Mouse (Mus musculus) C3H10T1/2 (cell line): ENCODE data around the gene Ak9. TPM values are rescaled to one million over a fixed set of nuclear protein-coding genes. Genes with fewer than 3 reads are reported as not detected.

Source experiments
- polyA plus RNA-seq, 2 experiments: library from polyadenylated mRNA; unstranded; fragments of >200 nt; fragmentation: generic; extraction: Trizol; gene quantifications; one replicate each; pipeline ENCODE4 v1.2.1; 2012; ENCODE audit warnings: missing spikeins in 2 of 2

Ak9 gene
- polyA plus RNA-seq = under 1 TPM; under 0.01 to 0.01 TPM

DNA sequence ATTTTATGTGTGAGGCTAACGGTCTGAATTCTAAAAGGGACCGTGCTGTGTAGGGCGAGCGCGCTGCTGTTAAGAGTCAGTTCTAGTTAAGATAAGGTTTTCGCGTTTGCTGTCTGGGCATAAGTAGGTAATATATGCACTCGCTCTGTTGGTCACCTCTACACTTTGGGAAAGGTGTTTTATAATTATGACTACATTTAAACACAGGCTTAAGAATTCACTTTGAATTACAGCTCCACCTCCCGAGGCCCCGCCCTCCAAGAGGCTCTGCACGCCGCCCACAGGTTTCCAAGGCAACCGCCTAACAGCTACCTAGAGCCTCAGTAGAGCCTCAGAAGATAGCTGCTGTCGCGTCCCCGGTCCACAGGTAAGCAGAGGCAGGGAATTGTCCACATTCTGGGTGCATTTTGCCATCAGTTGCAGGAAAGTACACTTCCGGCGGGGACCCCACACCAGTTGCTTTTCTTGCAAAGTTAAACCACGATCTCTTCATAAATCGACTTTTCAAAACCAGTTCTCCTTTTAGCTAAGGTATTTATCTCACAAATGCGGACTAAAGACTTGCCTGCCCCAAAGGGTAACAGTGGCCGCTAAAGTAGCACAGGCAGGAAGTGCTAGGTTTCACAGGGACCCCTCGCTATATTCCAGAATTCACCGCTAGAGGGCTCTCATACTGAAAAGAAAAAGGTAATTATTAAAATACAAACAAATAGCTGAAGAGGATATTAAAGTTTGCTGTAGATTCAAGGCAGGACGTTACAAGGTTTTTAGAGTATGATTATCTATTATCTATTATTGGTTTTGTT, at the start of gene Ak9:
Gene Ak9 (plus strand): TSS at position 342 of the 806 bp plus-strand sequence.

DNA sequence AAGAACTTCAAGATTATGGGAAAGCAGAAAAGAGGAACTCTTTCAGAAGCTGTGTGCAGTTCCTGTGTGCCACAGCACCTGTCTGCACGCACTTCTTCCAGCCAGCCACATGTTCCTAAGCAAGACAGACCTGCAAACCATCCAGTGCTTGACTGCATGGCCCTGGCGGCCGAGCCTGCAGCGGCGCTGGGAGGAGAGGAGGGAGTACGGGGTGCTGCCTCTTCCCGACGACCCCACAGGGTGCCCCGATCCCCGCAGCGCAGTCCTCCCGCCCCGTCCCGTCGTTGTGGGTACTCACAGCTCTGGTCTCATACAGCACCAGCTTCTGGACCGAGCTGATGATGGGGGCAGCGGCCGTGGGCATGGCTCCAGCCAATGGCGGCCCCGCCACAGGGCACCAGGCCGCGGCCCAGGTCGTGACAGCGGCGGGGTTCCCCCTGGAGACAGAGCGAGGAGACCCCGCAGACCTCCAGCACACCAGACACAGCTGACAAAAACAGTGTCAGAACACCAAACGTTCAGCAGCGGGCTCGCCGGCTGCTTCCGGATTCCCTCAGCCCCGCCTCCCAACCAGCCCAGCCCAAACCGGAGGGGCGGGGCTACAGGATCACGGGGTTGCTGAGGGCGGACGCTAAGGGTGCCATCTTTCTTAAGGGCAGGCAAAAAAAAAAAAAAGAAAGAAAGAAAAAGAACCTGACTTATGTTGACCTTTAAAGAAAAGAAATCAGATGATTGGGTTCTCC, 920 bp upstream of the Ak9 start, which contains the start of gene Fig4:
Gene Fig4 (minus strand): TSS at position 572 of the 743 bp plus-strand sequence.

DNA sequence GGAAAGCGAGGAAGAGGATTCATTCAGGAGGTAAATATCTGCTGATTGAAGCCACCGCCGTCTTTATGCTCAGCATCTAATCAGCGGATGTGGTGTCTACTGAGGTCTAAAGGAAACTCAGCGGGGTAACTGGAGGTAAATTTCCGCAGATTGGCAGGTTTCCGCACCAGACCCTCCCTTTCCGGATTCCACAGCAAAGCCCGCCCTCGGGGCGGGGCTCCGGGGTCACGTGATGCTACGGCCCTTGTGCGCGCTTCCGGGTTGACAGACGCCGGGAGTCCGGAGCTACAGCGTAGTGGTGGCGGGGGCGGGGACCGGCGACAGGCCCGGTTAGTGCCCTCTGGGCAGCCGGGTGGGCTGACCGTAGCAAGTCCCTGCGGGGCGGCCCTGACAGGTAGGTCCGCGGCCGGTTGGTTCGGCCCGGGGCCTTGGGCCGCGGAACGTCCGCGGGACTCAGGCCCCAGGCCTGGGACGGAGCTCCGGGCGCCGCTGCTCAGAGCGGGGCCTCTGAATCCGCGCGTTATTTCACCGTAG, 146.4 kb downstream of the Ak9 start, which contains the start of gene Zbtb24:
Gene Zbtb24 (plus strand): TSS at position 247 of the 534 bp plus-strand sequence.

DNA sequence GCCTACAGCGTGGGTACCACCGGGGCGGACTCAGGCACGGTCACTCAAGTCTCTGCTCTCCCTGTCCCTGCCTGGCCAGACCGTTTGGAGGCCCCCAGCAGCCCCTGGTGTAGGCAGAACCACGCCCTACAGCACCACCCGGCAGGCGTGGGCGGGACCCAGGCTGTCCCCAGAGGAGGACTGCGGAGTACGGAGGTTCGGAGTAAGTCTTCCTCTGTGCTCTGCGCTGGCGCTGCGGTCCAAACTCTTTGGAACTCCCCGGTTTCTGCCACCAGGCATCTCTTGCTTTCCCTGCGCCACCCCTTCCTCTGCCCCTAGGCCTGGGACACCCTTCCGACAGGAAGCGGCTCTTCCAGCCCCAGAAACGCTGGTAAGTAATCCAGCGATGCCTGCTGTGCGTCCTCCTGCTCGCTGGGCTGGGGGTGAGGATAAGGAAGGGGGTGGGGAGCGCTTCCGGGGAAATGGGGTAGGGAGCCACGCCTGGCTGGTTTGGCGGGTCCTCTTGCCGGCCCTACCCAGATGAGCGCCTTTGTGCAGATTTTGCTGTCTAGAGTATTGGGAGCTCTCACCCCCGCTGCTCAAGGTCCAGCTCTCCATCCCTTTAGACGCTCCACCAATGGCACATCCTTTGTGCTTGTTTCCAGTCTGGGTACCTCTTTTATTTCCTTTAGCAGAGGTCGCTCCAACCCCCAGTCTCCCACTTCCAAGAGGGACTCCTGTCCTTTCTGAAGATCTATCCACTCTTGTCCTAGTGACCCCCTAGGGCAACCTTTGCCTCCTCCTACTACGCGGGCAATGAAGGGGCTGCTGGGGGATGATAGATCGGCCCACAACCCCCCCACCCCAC, 172.6 kb downstream of the Ak9 start, which contains the start of gene Mical1:
Gene Mical1 (plus strand): TSS at position 144 of the 847 bp plus-strand sequence.

Other genes starting within 250 kb of the Ak9 start
- not detected for gene Gpr6, start 231.7 kb upstream of the Ak9 start, polyA plus RNA-seq
- 10 to 100 TPM in 1 of 2 experiments, 1 to 10 TPM in 1; 4.3 to 23.1 TPM for gene Fig4, start 720 bp upstream of the Ak9 start, polyA plus RNA-seq
- gene Zbtb24, start 146.4 kb downstream of the Ak9 start, polyA plus RNA-seq = 10 to 100 TPM in 1 of 2 experiments, 1 to 10 TPM in 1; 1.9 to 13.6 TPM
- gene Mical1, start 172.3 kb downstream of the Ak9 start, polyA plus RNA-seq = 10 to 100 TPM in 1 of 2 experiments, 1 to 10 TPM in 1; 7.6 to 18.9 TPM
- gene Smpd2, start 186.4 kb downstream of the Ak9 start, polyA plus RNA-seq = 10 to 100 TPM; 30.5 to 64.0 TPM
- under 1 TPM; 0.05 to 0.28 TPM for gene Ppil6, start 186.5 kb downstream of the Ak9 start, polyA plus RNA-seq
- 10 to 100 TPM in 1 of 2 experiments, 1 to 10 TPM in 1; 9.6 to 53.6 TPM for gene Cd164, start 215.4 kb downstream of the Ak9 start, polyA plus RNA-seq